Comparison of ENCODE assay signal across 9 mouse cellular contexts in the genomic region with DNA sequence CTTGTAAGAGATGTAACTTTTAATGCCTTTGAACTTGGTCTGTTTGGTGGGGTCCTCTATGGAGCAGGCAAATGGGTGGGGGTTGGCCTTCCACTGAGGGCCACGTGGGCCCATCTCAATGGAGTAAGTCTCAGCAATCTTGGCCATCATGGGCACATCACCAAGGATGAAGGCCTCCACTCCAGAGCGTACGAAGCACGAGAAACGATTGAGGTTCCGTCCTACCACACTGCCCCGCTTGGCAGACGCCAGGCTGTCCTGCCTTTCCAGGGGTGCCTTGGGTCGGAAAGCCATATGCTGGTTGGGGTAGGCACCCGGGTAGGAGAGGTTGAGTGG. TPM values are rescaled to one million over a fixed set of nuclear protein-coding genes. Genes with fewer than 3 reads are reported as not detected.
A peak's percentile ranks its signal among the peaks of the same experiment; 100 is the strongest.
DNase-seq lines count a peak whose midpoint lies in the region; ATAC-seq lines count a peak whose summit lies in the region.
"Had no signal": no experiment of that assay in that cellular context is flagged by ENCODE, and none has a peak within 500 bp of the region (broad histone marks: within the 10 kb centered on the region; RNA-seq: fewer than 3 reads in every experiment).

No protein-coding gene starts in this region.

- no peak overlapping the region for H3K27ac ChIP-seq in hindbrain, embryonic 10.5 days
- no peak overlapping the region for H3K27ac ChIP-seq in hindbrain, embryonic 11.5 days (ENCODE audit: low read depth, low read length)
- H3K27ac ChIP-seq in brown adipose tissue, adult 24 weeks (replicated peaks; ENCODE audit: low read depth, low read length), result no peak overlapping the region
- no peak overlapping the region for H3K27ac ChIP-seq in embryonic facial prominence, embryonic 15.5 days (replicated peaks)
- H3K27ac ChIP-seq in limb, embryonic 15.5 days, result 0 out of 2 replicates have a peak overlapping the region, but pooled peaks have one; percentile 98

- H3K36me3 ChIP-seq in hindbrain, embryonic 10.5 days, result peaks cover 52% of the 10 kb centered on the region
- H3K36me3 ChIP-seq in hindbrain, embryonic 11.5 days (ENCODE audit: control insufficient read depth, insufficient read depth, low read length), result no peaks in the 10 kb centered on the region
- H3K36me3 ChIP-seq in embryonic facial prominence, embryonic 15.5 days, result peaks cover 13% of the 10 kb centered on the region
- H3K36me3 ChIP-seq in limb, embryonic 15.5 days, result peaks cover 16% of the 10 kb centered on the region

- no peak for DNase-seq in hindbrain, embryonic 10.5 days (ENCODE audit: low spot score)
- no peak for DNase-seq in hindbrain, embryonic 11.5 days (ENCODE audit: low spot score)
- no peak for DNase-seq in adrenal gland, postnatal 10 days
- no peak for DNase-seq in left cerebral cortex, postnatal 14 days (ENCODE audit: low spot score in 2 of 2)
- no peak for DNase-seq in left cerebral cortex, postnatal 4 days
- DNase-seq: thymus, postnatal 25 days had no signal

- H3K9me3 ChIP-seq in hindbrain, embryonic 10.5 days, result peaks cover 10% of the 10 kb centered on the region
- H3K9me3 ChIP-seq in hindbrain, embryonic 11.5 days (ENCODE audit: control insufficient read depth, low read length), result no peaks in the 10 kb centered on the region
- no peaks in the 10 kb centered on the region for H3K9me3 ChIP-seq in embryonic facial prominence, embryonic 15.5 days (replicated peaks)
- H3K9me3 ChIP-seq in limb, embryonic 15.5 days, result no peaks in the 10 kb centered on the region

- H3K9ac ChIP-seq in hindbrain, embryonic 11.5 days (ENCODE audit: low read depth, low read length), result no peak overlapping the region
- H3K9ac ChIP-seq in embryonic facial prominence, embryonic 15.5 days, result no peak overlapping the region
- no peak overlapping the region for H3K9ac ChIP-seq in limb, embryonic 15.5 days

- 98% methylated on average over 10 of the region's 10 CpGs for WGBS in hindbrain, embryonic 10.5 days
- 96% methylated on average over 10 of the region's 10 CpGs for WGBS in hindbrain, embryonic 11.5 days
- 94% methylated on average over 10 of the region's 10 CpGs for WGBS in embryonic facial prominence, embryonic 15.5 days
- 92% methylated on average over 10 of the region's 10 CpGs for whole genome bisulfite sequencing in limb, embryonic 15.5 days

- intact Hi-C loops in left cerebral cortex, postnatal 14 days (cut with DNase I), result loop anchor here (5.0 kb wide), 1 partner anchor 206 kb away; a partner anchor contains a TSS
- intact Hi-C loops in left cerebral cortex, postnatal 4 days (cut with DNase I), result no loop called here

- peak overlapping the region; percentile 76; the same call in 1 of the 2 replicates for H3K4me3 ChIP-seq in hindbrain, embryonic 10.5 days
- H3K4me3 ChIP-seq in hindbrain, embryonic 11.5 days (ENCODE audit: low read depth, low read length), result no peak overlapping the region
- peak overlapping the region; percentile 72 for H3K4me3 ChIP-seq in brown adipose tissue, adult 24 weeks (ENCODE audit: insufficient read depth, low read depth, low read length)
- H3K4me3 ChIP-seq in embryonic facial prominence, embryonic 15.5 days (replicated peaks), result peak overlapping the region; percentile 76; the same call in 1 of the 2 replicates
- H3K4me3 ChIP-seq in limb, embryonic 15.5 days, result peak overlapping the region; percentile 70

- ATAC-seq in hindbrain, embryonic 11.5 days (ENCODE audit: low FRiP score), result no peak
- ATAC-seq in embryonic facial prominence, embryonic 15.5 days (ENCODE audit: insufficient number of reproducible peaks, low FRiP score, low TSS enrichment, low read depth), result no peak
- ATAC-seq in limb, embryonic 15.5 days (ENCODE audit: insufficient number of reproducible peaks, low FRiP score, low TSS enrichment, low read depth), result no peak

- H3K27me3 ChIP-seq in hindbrain, embryonic 10.5 days (ENCODE audit: insufficient read depth, poor library complexity, severe bottlenecking), result no peaks in the 10 kb centered on the region
- H3K27me3 ChIP-seq in hindbrain, embryonic 11.5 days (ENCODE audit: control insufficient read depth, insufficient read depth, low read length), result no peaks in the 10 kb centered on the region
- H3K27me3 ChIP-seq in embryonic facial prominence, embryonic 15.5 days, result no peaks in the 10 kb centered on the region
- H3K27me3 ChIP-seq in limb, embryonic 15.5 days, result no peaks in the 10 kb centered on the region

- H3K4me1 ChIP-seq in hindbrain, embryonic 10.5 days (replicated peaks), result peaks cover 62% of the 10 kb centered on the region
- 0 out of 2 replicates have a peak, but pooled peaks cover 7% of the 10 kb centered on the region for H3K4me1 ChIP-seq in hindbrain, embryonic 11.5 days (replicated peaks; ENCODE audit: control insufficient read depth, insufficient read depth, low read length)
- peaks cover 31% of the 10 kb centered on the region for H3K4me1 ChIP-seq in brown adipose tissue, adult 24 weeks (ENCODE audit: control insufficient read depth, insufficient read depth, insufficient read length, low read length)
- H3K4me1 ChIP-seq in embryonic facial prominence, embryonic 15.5 days, result peaks cover 55% of the 10 kb centered on the region
- H3K4me1 ChIP-seq in limb, embryonic 15.5 days, result peaks cover 51% of the 10 kb centered on the region

- H3K4me2 ChIP-seq in hindbrain, embryonic 11.5 days (replicated peaks; ENCODE audit: low read depth, low read length), result no peak overlapping the region; the same call in 1 of the 2 replicates
- H3K4me2 ChIP-seq in embryonic facial prominence, embryonic 15.5 days (replicated peaks), result peak overlapping the region; percentile 84
- peak overlapping the region; percentile 72 for H3K4me2 ChIP-seq in limb, embryonic 15.5 days

RNA-seq across cellular contexts. Expression of a gene that starts 2.2 kb away (rescaled TPM):
- polyA plus RNA-seq in hindbrain, embryonic 10.5 days (2016; fragmentation: Nextera tagmentation; extraction: Ambion mirVana), result 6.7 and 9.2 TPM in 2 replicates
- polyA plus RNA-seq in hindbrain, embryonic 11.5 days (2014; fragmentation: Nextera tagmentation; extraction: Ambion mirVana), result 3.3 and 3.8 TPM in 2 replicates
- 5.9 and 6.8 TPM in 2 replicates for polyA plus RNA-seq in brown adipose tissue, adult 24 weeks (2012; ENCODE audit: insufficient read depth, insufficient read length, missing spikeins)
- 10.3 and 12.2 TPM in 2 replicates for polyA plus RNA-seq in embryonic facial prominence, embryonic 15.5 days (2015; fragmentation: Nextera tagmentation; extraction: Ambion mirVana)
- 10.9 and 11.3 TPM in 2 replicates for polyA plus RNA-seq in limb, embryonic 15.5 days (2015; fragmentation: Nextera tagmentation; extraction: Ambion mirVana)
- 10 to 100 TPM; 16.6 to 19.5 TPM for total RNA-seq in adrenal gland, postnatal 10 days (2021)
- total RNA-seq in left cerebral cortex, postnatal 14 days (2021), result 1 to 10 TPM; 4.6 to 5.2 TPM
- total RNA-seq in left cerebral cortex, postnatal 4 days (2021), result 1 to 10 TPM; 3.1 to 3.8 TPM

RNA-seq across cellular contexts. Expression of a gene that starts 11.3 kb away (rescaled TPM):
- polyA plus RNA-seq in hindbrain, embryonic 10.5 days (2016; fragmentation: Nextera tagmentation; extraction: Ambion mirVana), result 66.8 and 67.9 TPM in 2 replicates
- 66.0 and 70.2 TPM in 2 replicates for polyA plus RNA-seq in hindbrain, embryonic 11.5 days (2014; fragmentation: Nextera tagmentation; extraction: Ambion mirVana)
- 52.9 and 57.6 TPM in 2 replicates for polyA plus RNA-seq in brown adipose tissue, adult 24 weeks (2012; ENCODE audit: insufficient read depth, insufficient read length, missing spikeins)
- polyA plus RNA-seq in embryonic facial prominence, embryonic 15.5 days (2015; fragmentation: Nextera tagmentation; extraction: Ambion mirVana), result 89.4 and 95.0 TPM in 2 replicates
- polyA plus RNA-seq in limb, embryonic 15.5 days (2015; fragmentation: Nextera tagmentation; extraction: Ambion mirVana), result 80.0 and 86.5 TPM in 2 replicates
- 10 to 100 TPM; 84.4 to 87.6 TPM for total RNA-seq in adrenal gland, postnatal 10 days (2021)
- 10 to 100 TPM; 50.6 to 51.1 TPM for total RNA-seq in left cerebral cortex, postnatal 14 days (2021)
- 10 to 100 TPM; 52.1 to 53.0 TPM for total RNA-seq in left cerebral cortex, postnatal 4 days (2021)

RNA-seq across cellular contexts. Expression of a gene that starts 24.7 kb away (rescaled TPM):
- polyA plus RNA-seq in hindbrain, embryonic 10.5 days (2016; fragmentation: Nextera tagmentation; extraction: Ambion mirVana), result 28.4 and 28.6 TPM in 2 replicates
- polyA plus RNA-seq in hindbrain, embryonic 11.5 days (2014; fragmentation: Nextera tagmentation; extraction: Ambion mirVana), result 26.4 and 30.3 TPM in 2 replicates
- polyA plus RNA-seq in brown adipose tissue, adult 24 weeks (2012; ENCODE audit: insufficient read depth, insufficient read length, missing spikeins), result 9.4 and 10.9 TPM in 2 replicates
- 25.3 and 27.9 TPM in 2 replicates for polyA plus RNA-seq in embryonic facial prominence, embryonic 15.5 days (2015; fragmentation: Nextera tagmentation; extraction: Ambion mirVana)
- 24.9 and 26.6 TPM in 2 replicates for polyA plus RNA-seq in limb, embryonic 15.5 days (2015; fragmentation: Nextera tagmentation; extraction: Ambion mirVana)
- 10 to 100 TPM in 1 of 2 experiments, 1 to 10 TPM in 1; 9.7 to 11.4 TPM for total RNA-seq in adrenal gland, postnatal 10 days (2021)
- total RNA-seq in left cerebral cortex, postnatal 14 days (2021), result 10 to 100 TPM; 17.3 to 17.7 TPM
- 10 to 100 TPM; 16.7 to 16.9 TPM for total RNA-seq in left cerebral cortex, postnatal 4 days (2021)
